Mouse (Mus musculus) limb, embryonic 10.5 days (tissue): ENCODE measurements around the gene Dst. TPM values are rescaled to one million over a fixed set of nuclear protein-coding genes. Genes with fewer than 3 reads are reported as not detected.
"Not testable (repeated sequence)": the region's sequence is repeated elsewhere in the genome, so short reads cannot be mapped to it uniquely, and the experiment has no call there.

Experiments
- DNase-seq: peaks from one replicate; pipeline ENCODE4 v3.0.0-alpha.2; 2017; ENCODE audit warnings: low spot score
- H3K27ac ChIP-seq: fragments of 300-500 bp; sonication (generic); 2 replicates; pipeline ENCODE4 v1.5.1; 2016; ENCODE audit warnings: mild to moderate bottlenecking
- H3K27me3 ChIP-seq: fragments of 300-500 bp; sonication (generic); 2 replicates; pipeline ENCODE4 v1.6.1; 2016; ENCODE audit warnings: low read depth, mild to moderate bottlenecking; ENCODE audit not compliant: poor library complexity, severe bottlenecking
- H3K36me3 ChIP-seq: fragments of 300-500 bp; sonication (generic); 2 replicates; pipeline ENCODE4 v1.6.1; 2016; ENCODE audit warnings: mild to moderate bottlenecking, moderate library complexity
- H3K4me1 ChIP-seq: fragments of 300-500 bp; sonication (generic); 2 replicates; pipeline ENCODE4 v1.6.1; 2016
- H3K4me3 ChIP-seq: fragments of 300-500 bp; sonication (generic); 2 replicates; pipeline ENCODE4 v1.5.1; 2016; ENCODE audit warnings: mild to moderate bottlenecking, moderate library complexity
- H3K9me3 ChIP-seq: fragments of 300-500 bp; sonication (generic); replicated peaks from 2 replicates; pipeline ENCODE4 v1.6.1; 2016; ENCODE audit warnings: mild to moderate bottlenecking
- WGBS: fragments of 180-500 bp; shearing (Covaris S2); methylation state at CpG from one replicate; pipeline ENCODE4 v1.1.7; 2016; 5-methylcytosine and 5-hydroxymethylcytosine counted together
- polyA plus RNA-seq: library from polyadenylated mRNA; unstranded; fragments of >200 nt; fragmentation: Nextera tagmentation; extraction: Ambion mirVana; gene quantifications from 2 replicates; pipeline ENCODE4 v1.2.1, GENCODE M21; 2016

The Dst gene
- polyA plus RNA-seq, 1 experiment from 2014 or later = 9.7 TPM

DNA sequence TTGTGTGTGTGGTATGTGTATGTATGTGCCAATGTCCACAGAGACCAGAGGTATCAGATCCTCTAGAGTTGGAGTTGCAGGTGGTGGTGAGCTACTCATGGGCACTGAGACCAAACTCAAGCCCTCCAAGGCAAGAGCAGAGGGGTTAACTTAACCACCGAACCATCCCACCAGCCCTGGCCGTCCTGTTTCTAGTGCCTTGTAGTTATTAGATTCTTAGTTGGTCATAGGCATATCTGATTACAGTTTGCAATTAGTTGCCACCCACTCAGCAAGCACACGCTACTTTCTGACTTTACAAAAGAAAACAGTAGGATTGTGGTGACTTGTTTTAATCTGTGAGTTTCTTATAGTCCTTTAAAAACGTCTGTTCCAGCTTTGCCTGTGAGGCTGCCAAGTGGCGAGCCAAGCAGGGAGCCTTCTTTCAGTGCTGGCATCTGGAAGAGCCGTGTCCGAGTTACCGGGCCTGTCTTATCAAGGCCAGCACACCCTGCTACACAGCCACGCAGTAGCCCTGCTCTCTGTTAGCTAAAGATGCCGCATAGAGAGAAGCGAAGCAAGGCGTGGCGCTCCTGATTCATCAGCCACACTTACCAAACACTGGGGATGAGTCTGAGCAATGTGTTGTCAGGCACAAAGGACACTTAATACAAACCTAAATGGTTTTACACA lies 392.4 kb downstream of the Dst start:
- H3K9me3 ChIP-seq = no peaks in the 10 kb centered on the region
- no peak overlapping the region for H3K27ac ChIP-seq
- no peak for DNase-seq
- no peaks in the 10 kb centered on the region for H3K4me1 ChIP-seq
- H3K27me3 ChIP-seq = no peaks in the 10 kb centered on the region
- no peak overlapping the region for H3K4me3 ChIP-seq
- 92% methylated on average over 13 of the region's 13 CpGs for WGBS
- peaks cover 7% of the 10 kb centered on the region; the same call in 1 of the 2 replicates for H3K36me3 ChIP-seq

- Histone ChIP-seq H3K27ac (no peak overlapping the region), H3K4me1 (no peaks in the 10 kb centered on the region), H3K27me3 (no peaks in the 10 kb centered on the region), H3K9me3 (no peaks in the 10 kb centered on the region), H3K36me3 (peaks cover 6% of the 10 kb centered on the region; the same call in 1 of the 2 replicates), H3K4me3 (no peak overlapping the region)
- 93% methylated on average over 5 of the region's 5 CpGs for WGBS
- no peak for DNase-seq
Observed at GRCm38 (mm10) chr1:34304227-34304626, 396.2 kb downstream of the Dst start.

DNA sequence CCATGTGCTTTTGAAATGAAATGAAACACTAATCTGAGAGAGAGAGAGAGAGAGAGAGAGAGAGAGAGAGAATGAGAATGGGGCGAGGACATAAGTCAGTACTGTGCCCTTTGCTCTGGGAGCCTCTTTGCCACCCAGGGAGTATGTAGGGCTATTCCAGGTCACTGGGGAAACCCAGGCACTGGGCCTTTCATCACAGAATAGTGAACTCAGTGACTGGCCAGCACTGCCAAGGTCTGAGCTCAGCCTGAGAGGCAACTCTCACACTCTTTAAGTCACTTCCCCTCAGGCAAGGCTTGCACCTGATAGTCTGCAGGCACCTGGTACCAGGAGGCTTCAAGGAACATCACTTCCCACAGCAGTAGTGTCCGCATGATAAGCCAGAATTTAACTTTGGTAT lies 398.7 kb downstream of the Dst start:
- no peak overlapping the region for H3K27ac ChIP-seq
- DNase-seq = no peak
- H3K4me1 ChIP-seq = no peaks in the 10 kb centered on the region
- H3K36me3 ChIP-seq = peaks cover 6% of the 10 kb centered on the region; the same call in 1 of the 2 replicates
- H3K9me3 ChIP-seq = no peaks in the 10 kb centered on the region
- 96% methylated on average over 2 of the region's 2 CpGs for WGBS
- H3K27me3 ChIP-seq = no peaks in the 10 kb centered on the region
- H3K4me3 ChIP-seq = no peak overlapping the region

DNA sequence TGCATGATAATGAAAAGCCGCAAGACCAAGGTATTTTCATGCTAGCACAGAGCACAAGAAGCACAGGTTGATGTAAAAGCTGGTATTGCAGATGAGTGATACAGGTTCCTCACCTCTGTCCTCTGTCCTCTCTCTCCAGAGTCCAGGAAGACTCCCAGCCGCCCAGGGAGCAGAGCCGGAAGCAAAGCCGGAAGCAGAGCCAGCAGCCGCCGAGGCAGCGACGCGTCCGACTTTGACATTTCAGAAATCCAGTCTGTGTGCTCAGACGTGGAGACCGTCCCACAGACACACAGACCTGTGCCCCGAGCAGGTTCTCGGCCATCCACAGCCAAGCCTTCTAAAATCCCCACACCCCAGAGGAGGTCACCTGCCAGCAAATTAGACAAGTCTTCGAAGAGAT lies 399.2 kb downstream of the Dst start:
- Histone ChIP-seq H3K27me3 (no peaks in the 10 kb centered on the region), H3K36me3 (peaks cover 6% of the 10 kb centered on the region; the same call in 1 of the 2 replicates), H3K9me3 (no peaks in the 10 kb centered on the region), H3K4me3 (no peak overlapping the region), H3K27ac (no peak overlapping the region), H3K4me1 (no peaks in the 10 kb centered on the region)
- DNase-seq = no peak
- WGBS = 97% methylated on average over 15 of the region's 15 CpGs

DNA sequence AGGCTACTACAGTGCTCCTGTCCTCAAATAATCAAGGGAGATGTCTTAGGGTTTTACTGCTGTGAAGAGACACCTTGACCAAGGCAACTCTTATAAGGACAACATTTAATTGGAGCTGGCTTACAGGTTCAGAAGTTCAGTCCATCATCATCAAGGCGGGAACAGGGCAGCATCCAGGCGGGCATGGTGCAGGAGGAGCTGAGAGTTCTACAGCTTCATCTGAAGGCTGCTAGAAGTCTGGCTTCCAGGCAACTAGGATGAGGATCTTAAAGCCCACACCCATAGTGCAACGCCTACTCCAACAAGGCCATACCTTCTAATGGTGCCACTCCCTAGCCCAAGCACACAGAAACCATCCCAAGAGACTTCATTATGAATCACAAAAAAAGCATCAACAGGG lies 400.8 kb downstream of the Dst start:
- not testable (repeated sequence) for H3K4me3 ChIP-seq, H3K27me3 ChIP-seq, H3K36me3 ChIP-seq, H3K4me1 ChIP-seq, DNase-seq, H3K9me3 ChIP-seq, H3K27ac ChIP-seq
- WGBS = 93% methylated on average over 3 of the region's 3 CpGs

DNA sequence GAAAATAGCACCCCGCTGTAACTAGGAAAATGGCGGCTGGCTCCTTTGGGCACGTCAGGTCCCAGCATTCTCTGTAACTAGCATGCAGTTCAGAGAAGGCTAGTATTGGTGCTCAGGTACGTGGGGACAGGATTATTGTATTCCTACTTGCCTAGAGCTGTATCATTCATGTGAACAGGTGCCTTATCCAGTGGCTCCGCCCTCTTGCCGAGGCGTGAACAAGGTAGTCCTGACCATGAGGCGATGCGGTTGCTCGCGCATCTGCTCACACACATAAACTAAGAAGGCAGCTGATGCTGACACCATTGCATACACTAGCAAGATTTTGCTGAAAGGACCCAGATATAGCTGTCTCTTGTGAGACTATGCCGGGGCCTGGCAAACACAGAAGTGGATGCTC lies 401.4 kb downstream of the Dst start:
- H3K27me3 ChIP-seq = no peaks in the 10 kb centered on the region
- no peak overlapping the region for H3K4me3 ChIP-seq
- 98% methylated on average over 12 of the region's 12 CpGs for WGBS
- no peaks in the 10 kb centered on the region for H3K4me1 ChIP-seq
- DNase-seq = no peak
- H3K36me3 ChIP-seq = peaks cover 2% of the 10 kb centered on the region; the same call in 1 of the 2 replicates
- no peak overlapping the region for H3K27ac ChIP-seq
- H3K9me3 ChIP-seq = no peaks in the 10 kb centered on the region

- Histone ChIP-seq H3K4me1 (no peaks in the 10 kb centered on the region), H3K9me3 (no peaks in the 10 kb centered on the region), H3K27ac (no peak overlapping the region), H3K27me3 (no peaks in the 10 kb centered on the region), H3K4me3 (no peak overlapping the region), H3K36me3 (peaks cover 2% of the 10 kb centered on the region; the same call in 1 of the 2 replicates)
- 84% methylated on average over 8 of the region's 8 CpGs for WGBS
- no peak for DNase-seq
Observed at GRCm38 (mm10) chr1:34310532-34311250, 402.7 kb downstream of the Dst start.

GRCm38 (mm10) chr1:34312806-34313205 lies 404.8 kb downstream of the Dst start:
- Histone ChIP-seq H3K4me1 (no peaks in the 10 kb centered on the region), H3K27me3 (no peaks in the 10 kb centered on the region), H3K36me3 (peaks cover 2% of the 10 kb centered on the region; the same call in 1 of the 2 replicates), H3K27ac (no peak overlapping the region), H3K4me3 (no peak overlapping the region), H3K9me3 (no peaks in the 10 kb centered on the region)
- DNase-seq = no peak
- WGBS = 96% methylated on average over 4 of the region's 4 CpGs

- H3K9me3 ChIP-seq = no peaks in the 10 kb centered on the region
- no peaks in the 10 kb centered on the region for H3K27me3 ChIP-seq
- H3K36me3 ChIP-seq = no peaks in the 10 kb centered on the region
- H3K4me3 ChIP-seq = no peak overlapping the region
- 66% methylated on average over 5 of the region's 5 CpGs for WGBS
- no peak overlapping the region for H3K27ac ChIP-seq
- no peak for DNase-seq
- H3K4me1 ChIP-seq = no peaks in the 10 kb centered on the region
Observed at GRCm38 (mm10) chr1:34315381-34315780, 407.4 kb downstream of the Dst start.

DNA sequence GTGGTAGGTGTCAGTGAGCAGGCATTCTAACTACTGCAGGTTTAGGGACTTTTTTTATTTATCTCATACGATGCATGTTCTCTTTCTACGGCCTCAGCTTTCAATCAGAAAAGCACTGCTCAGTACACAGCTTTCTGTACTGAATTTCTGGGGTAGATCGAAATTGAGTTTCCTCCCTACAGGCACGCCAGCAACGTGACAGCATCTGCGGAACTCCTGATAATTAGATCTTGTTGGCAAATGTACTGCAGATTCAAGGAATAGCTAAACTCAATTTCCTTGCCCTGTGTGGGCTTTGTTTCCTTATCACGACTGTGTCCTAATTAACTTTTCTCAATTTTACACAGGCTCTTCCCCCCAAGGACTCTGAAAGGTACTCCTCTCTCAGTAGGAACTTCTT lies 416.2 kb downstream of the Dst start:
- H3K36me3 ChIP-seq = no peaks in the 10 kb centered on the region
- DNase-seq = no peak
- H3K4me1 ChIP-seq = no peaks in the 10 kb centered on the region
- H3K27ac ChIP-seq = no peak overlapping the region
- H3K27me3 ChIP-seq = no peaks in the 10 kb centered on the region
- no peaks in the 10 kb centered on the region for H3K9me3 ChIP-seq
- WGBS = 90% methylated on average over 7 of the region's 7 CpGs
- H3K4me3 ChIP-seq = no peak overlapping the region

DNA sequence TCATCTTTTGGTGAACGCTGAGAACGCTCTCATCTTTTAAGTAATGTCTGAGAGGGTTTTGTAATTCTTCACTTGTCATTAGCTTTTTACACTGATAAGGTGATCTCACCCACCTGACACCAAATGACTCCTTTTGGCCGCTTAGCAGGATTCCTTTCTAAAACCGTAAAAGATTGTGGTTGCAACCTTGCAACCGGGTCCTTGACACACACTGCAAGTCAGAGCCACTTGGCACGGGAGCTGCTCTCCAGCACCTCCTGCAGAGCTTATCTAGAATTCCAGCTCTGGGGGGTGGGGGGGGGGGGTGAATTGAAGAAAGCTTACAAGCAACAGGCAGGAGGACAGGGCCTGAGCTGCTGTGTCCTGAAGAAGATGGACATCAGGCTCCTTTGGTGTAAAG lies 420.6 kb downstream of the Dst start:
- no peak for DNase-seq
- Histone ChIP-seq H3K4me1 (no peaks in the 10 kb centered on the region), H3K27ac (no peak overlapping the region), H3K9me3 (no peaks in the 10 kb centered on the region), H3K4me3 (no peak overlapping the region), H3K27me3 (no peaks in the 10 kb centered on the region), H3K36me3 (no peaks in the 10 kb centered on the region)
- 76% methylated on average over 6 of the region's 6 CpGs for WGBS

GRCm38 (mm10) chr1:34331767-34332166 lies 423.7 kb downstream of the Dst start:
- Histone ChIP-seq H3K27ac (no peak overlapping the region), H3K4me3 (no peak overlapping the region), H3K27me3 (no peaks in the 10 kb centered on the region), H3K4me1 (no peaks in the 10 kb centered on the region), H3K9me3 (no peaks in the 10 kb centered on the region), H3K36me3 (no peaks in the 10 kb centered on the region)
- WGBS = 58% methylated on average over 3 of the region's 3 CpGs
- DNase-seq = no peak
